In genomic region chr8:126299333-126299732, GRCm38 (mm10) we compare ENCODE assay signal across 10 mouse cellular contexts. TPM values are rescaled to one million over a fixed set of nuclear protein-coding genes. Genes with fewer than 3 reads are reported as not detected.
DNase-seq lines count a peak whose midpoint lies in the region; ATAC-seq and TF ChIP-seq lines count a peak whose summit lies in the region.
"Had no signal": no experiment of that assay in that cellular context is flagged by ENCODE, and none has a peak within 500 bp of the region (broad histone marks: within the 10 kb centered on the region; RNA-seq: fewer than 3 reads in every experiment).

No protein-coding gene starts in this region.

- H3K4me2 ChIP-seq in limb, embryonic 12.5 days: peak overlapping the region; percentile 97
- H3K4me2 ChIP-seq in liver, postnatal 0 days (ENCODE audit: low read depth, low read length): no peak overlapping the region

- no peak overlapping the region for H3K27ac ChIP-seq in limb, embryonic 12.5 days
- H3K27ac ChIP-seq in liver, postnatal 0 days (ENCODE audit: low read depth): no peak overlapping the region

- ATAC-seq in limb, embryonic 12.5 days (ENCODE audit: insufficient number of reproducible peaks, insufficient read depth, low FRiP score, low TSS enrichment, low read depth): no peak
- no peak for ATAC-seq in liver, postnatal 0 days

- no peak for TF ChIP-seq EP300 in liver, postnatal 0 days (IDR thresholded peaks at IDR 0.05; ENCODE audit: low read depth)

- no peaks in the 10 kb centered on the region for H3K9me3 ChIP-seq in limb, embryonic 12.5 days
- H3K9me3 ChIP-seq in liver, postnatal 0 days (ENCODE audit: low read length): no peaks in the 10 kb centered on the region

- DNase-seq in cerebellum, adult 11-12 months: peak; percentile 35
- DNase-seq in cerebellum, postnatal 14 days: no peak
- DNase-seq in layer of hippocampus, adult 11-12 months (ENCODE audit: low spot score): peak; percentile 22
- no peak for DNase-seq in layer of hippocampus, adult 9-10 months (ENCODE audit: low spot score)
- DNase-seq in right cerebral cortex, postnatal 14 days: peak; percentile 23
- DNase-seq in liver, postnatal 0 days: no peak
- no peak for DNase-seq in testis, postnatal 10 days (ENCODE audit: low spot score)
- DNase-seq: lung, postnatal 14 days had no signal

- peaks cover 48% of the 10 kb centered on the region for H3K27me3 ChIP-seq in limb, embryonic 12.5 days
- peaks cover 26% of the 10 kb centered on the region for H3K27me3 ChIP-seq in liver, postnatal 0 days (ENCODE audit: insufficient read depth, low read length)
- H3K27me3 ChIP-seq: Patski had no signal

- no peak overlapping the region for H3K4me3 ChIP-seq in limb, embryonic 12.5 days (replicated peaks)
- no peak overlapping the region for H3K4me3 ChIP-seq in liver, postnatal 0 days (ENCODE audit: low read depth, low read length)

- no peak for TF ChIP-seq CTCF in liver, postnatal 0 days (IDR thresholded peaks at IDR 0.05; ENCODE audit: low read depth)

- H3K9ac ChIP-seq in limb, embryonic 12.5 days (replicated peaks): no peak overlapping the region
- H3K9ac ChIP-seq in liver, postnatal 0 days (replicated peaks): no peak overlapping the region

- peaks cover 6% of the 10 kb centered on the region for H3K4me1 ChIP-seq in limb, embryonic 12.5 days (replicated peaks)
- peaks cover 5% of the 10 kb centered on the region; the same call in 1 of the 2 replicates for H3K4me1 ChIP-seq in liver, postnatal 0 days (ENCODE audit: insufficient read depth)

- WGBS in limb, embryonic 12.5 days: 22% methylated on average over 7 of the region's 7 CpGs
- 23% methylated on average over 7 of the region's 7 CpGs for WGBS in liver, postnatal 0 days (ENCODE audit: insufficient replicate concordance)

- H3K36me3 ChIP-seq in limb, embryonic 12.5 days: no peaks in the 10 kb centered on the region
- H3K36me3 ChIP-seq in liver, postnatal 0 days (replicated peaks; ENCODE audit: insufficient read depth, low read length): no peaks in the 10 kb centered on the region

RNA-seq across cellular contexts. Expression of gene Slc35f3, which starts 1.0 kb away (rescaled TPM):
- polyA plus RNA-seq in limb, embryonic 12.5 days (2016; fragmentation: Nextera tagmentation; extraction: Ambion mirVana): 0.56 and 0.59 TPM in 2 replicates
- polyA plus RNA-seq in liver, postnatal 0 days (2015; fragmentation: Nextera tagmentation; extraction: Ambion mirVana): not detected in 2 replicates

Comparison
In these comparisons a context has a peak if more than half of its experiments do, and no peak if none do; other contexts are left out.
1. DNase-seq: peak in cerebellum, adult 11-12 months (single experiment), layer of hippocampus, adult 11-12 months (single experiment) and right cerebral cortex, postnatal 14 days (single experiment); none in cerebellum, postnatal 14 days (0 of 2), layer of hippocampus, adult 9-10 months (single experiment), liver, postnatal 0 days (single experiment) and testis, postnatal 10 days (single experiment).